Mouse (Mus musculus): ENCODE results near the gene Evc.
A peak's percentile ranks its signal among the peaks of the same experiment; 100 is the strongest.

Evc gene

DNA sequence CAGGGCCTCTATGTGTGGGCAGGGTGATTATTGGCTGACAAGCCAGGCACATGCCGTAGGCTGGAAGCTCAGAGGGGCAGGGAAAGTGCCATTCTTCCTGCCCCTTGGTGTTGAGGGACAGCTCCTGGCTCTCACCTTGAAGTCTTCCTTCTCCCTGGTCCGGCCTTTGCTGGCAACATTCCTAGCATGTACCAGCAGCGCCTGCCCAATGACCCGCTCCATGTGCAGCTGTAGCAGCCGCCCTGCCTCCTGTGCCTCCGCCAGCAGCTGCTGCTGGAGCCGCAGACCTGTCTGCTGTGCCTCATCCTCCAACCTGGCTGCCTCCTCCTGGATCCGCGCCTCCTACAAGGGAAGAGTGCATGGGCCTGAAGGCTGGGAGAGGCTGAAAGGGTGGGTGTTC lies 26.7 kb downstream of the Evc start:
- no peak for DNase-seq (ENCODE audit: low read depth, low spot score)

GRCm38 (mm10) chr5:37298370-37298769 lies 38.3 kb downstream of the Evc start:
- DNase-seq (ENCODE audit: low read depth, low spot score), result peak; percentile 48

DNA sequence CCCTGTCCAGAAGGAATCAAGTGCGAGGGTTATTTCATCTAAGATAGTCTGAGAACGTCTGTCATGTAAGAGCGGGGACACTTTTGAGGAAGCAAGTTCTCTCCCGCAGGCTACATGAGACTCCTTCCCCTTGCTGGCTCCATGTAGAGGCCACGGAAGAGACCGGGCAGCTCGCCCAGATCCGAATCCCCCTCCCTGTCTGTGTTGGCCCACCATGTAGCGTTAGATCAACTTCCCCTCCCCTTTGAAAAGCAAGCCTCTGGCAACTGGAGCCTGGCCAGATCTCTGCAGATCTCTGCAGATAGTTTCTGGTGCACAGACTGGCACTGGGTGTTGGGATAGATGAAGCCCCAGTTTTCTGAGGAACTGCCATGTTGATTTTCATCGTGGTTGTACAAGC lies 40.0 kb downstream of the Evc start:
- DNase-seq (ENCODE audit: low read depth, low spot score), result no peak

DNA sequence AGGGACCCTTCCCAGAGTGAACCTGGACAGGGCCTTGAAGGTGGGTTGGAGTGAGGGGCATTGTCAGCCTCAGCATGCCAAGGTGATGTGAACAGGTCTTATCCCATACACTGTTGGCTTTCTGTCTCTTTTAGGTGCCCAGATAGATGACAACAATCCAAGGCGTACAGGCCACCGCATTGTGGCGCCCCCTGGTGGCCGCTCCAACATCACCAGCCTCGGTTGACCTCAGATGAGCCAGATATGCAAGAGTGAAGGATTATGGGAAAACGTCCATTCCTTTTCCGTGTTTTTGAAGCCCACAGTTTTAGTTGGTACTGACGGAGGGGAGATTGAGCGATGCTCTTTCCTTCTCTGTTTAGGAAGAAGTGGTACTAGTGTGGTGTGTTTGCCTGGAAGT lies 45.7 kb downstream of the Evc start:
- peak; percentile 38 for DNase-seq (ENCODE audit: low read depth, low spot score)

GRCm38 (mm10) chr5:37289236-37289635 lies 47.5 kb downstream of the Evc start:
- DNase-seq (ENCODE audit: low read depth, low spot score), result peak; percentile 45

GRCm38 (mm10) chr5:37288374-37288773 lies 48.3 kb downstream of the Evc start:
- peak; percentile 60 for DNase-seq (ENCODE audit: low read depth, low spot score)

GRCm38 (mm10) chr5:37281021-37281420 lies 55.7 kb downstream of the Evc start:
- DNase-seq (ENCODE audit: low read depth, low spot score), result no peak

GRCm38 (mm10) chr5:37263816-37264215 lies 72.9 kb downstream of the Evc start:
- no peak for DNase-seq (ENCODE audit: low read depth, low spot score)

DNA sequence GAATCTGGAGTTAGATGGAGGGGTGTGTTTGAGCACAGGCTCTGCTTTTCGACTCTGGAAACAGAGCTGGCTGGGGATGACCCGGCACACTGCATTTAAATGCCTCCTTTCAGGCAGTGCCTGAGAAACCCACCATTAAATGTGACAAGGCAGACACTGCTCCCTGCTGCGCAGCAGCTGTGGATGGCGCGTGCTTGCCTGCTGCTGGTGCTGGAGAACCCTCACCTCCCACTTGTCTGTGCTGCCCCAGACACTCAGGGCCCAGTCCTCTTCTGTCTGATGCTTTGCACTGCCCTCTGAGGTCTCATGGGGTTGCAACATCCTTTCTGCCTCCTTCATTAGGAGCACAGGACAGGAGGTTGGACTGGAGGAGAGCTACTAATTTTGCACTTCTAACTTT lies 75.0 kb downstream of the Evc start:
- DNase-seq (ENCODE audit: low read depth, low spot score), result no peak

GRCm38 (mm10) chr5:37257243-37257642 lies 79.5 kb downstream of the Evc start:
- DNase-seq (ENCODE audit: low read depth, low spot score), result peak; percentile 32

GRCm38 (mm10) chr5:37256823-37257222 lies 79.9 kb downstream of the Evc start:
- no peak for DNase-seq (ENCODE audit: low read depth, low spot score)

GRCm38 (mm10) chr5:37254523-37254922 lies 82.2 kb downstream of the Evc start:
- DNase-seq (ENCODE audit: low read depth, low spot score), result no peak

GRCm38 (mm10) chr5:37252101-37252804 lies 84.4 kb downstream of the Evc start:
- no peak for DNase-seq (ENCODE audit: low read depth, low spot score)

- DNase-seq (ENCODE audit: low read depth, low spot score), result no peak
Measured at GRCm38 (mm10) chr5:37251596-37251995, 85.1 kb downstream of the Evc start.

GRCm38 (mm10) chr5:37248870-37249269 lies 87.8 kb downstream of the Evc start:
- no peak for DNase-seq (ENCODE audit: low read depth, low spot score)

GRCm38 (mm10) chr5:37247456-37247855 lies 89.2 kb downstream of the Evc start:
- no peak for DNase-seq (ENCODE audit: low read depth, low spot score)

DNA sequence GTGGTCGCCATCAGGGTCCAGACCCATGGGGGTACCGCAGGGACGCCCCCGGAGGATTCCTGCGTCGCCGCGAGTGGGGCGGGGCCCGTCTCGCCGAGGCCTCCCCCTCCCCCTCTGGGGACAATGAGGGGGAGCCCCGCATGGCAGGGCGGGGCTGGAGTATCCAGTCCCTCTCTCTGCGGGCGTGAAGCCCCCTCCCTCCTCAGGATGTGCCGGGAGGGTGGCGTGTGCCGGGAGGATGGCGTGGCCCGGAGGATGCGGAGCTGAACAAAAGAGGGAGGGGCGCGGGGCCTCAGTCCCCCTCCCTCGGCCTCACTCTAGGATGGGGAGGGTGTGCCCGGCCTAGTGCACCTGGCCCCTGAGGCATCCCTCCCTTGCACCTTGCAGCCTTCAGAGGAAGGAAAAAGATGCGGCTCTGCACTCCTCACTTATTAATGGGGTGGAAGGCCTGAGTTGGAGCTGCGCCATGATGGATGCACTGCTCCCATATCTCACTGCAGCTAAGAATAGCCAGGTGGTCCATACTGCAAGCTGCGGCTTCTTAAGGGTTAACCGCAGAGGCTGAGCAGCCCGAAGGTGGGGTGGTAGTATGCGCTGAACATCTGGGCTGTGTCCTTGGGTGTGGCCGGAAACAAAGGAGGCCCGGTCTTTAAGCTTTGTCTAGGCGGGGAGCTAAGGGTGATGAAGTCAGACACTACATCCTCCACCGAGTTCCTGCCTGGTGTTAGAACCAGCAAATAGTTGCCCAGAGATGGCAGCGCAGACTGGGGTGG lies 90.4 kb downstream of the Evc start:
- DNase-seq (ENCODE audit: low read depth, low spot score), result peak; percentile 48

DNA sequence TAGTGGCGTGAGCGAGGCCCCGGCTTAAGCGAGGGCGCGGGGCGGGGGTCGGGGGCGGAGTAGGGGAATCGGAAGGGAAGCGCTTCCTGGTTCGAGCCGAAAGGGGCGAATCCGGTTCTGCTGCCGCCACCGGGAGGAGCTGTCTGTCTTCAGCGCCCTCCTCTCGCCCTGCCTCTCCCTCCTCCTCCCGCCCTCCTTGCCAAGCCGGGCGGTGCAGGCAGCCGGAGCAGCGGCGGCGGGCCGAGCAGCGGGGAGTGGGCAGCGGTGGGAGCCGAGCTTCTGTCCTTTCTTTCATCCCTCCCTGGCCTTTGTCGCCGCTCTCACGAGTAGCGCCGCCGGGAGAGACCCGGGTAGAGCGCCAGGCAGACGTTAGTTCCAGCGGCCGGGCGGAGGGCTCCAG lies 91.0 kb downstream of the Evc start:
- DNase-seq (ENCODE audit: low read depth, low spot score), result peak; percentile 69

DNA sequence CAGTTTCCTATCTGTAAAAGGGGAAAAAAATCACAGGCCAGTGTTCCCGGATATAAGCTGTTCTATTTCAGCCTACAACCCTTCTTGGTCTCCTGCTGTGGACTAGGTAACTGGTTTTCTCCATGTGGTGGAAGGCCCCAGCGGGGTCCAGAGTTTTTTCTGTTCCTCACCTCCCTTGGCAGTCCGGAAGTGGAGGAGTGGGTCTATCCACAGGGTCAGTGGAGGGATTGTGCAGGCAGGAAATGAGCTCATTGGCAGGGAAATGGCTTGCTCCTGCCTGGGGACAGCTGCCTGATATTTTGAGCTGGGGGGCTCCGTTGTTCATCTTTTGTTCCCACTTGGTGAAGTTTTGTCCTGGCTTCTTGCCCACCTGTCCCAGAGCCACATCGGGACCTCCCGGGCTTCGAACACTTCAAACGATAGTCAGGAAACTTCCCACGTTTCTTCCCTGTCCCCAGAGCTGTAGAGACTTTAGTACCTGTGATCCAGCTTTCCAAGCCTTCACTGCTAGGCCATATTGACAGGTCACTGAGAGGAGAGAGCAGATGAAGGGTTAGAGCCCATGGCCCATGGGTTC lies 91.9 kb downstream of the Evc start:
- no peak for DNase-seq (ENCODE audit: low read depth, low spot score)

- peak; percentile 3 for DNase-seq (ENCODE audit: low read depth, low spot score)
Measured at GRCm38 (mm10) chr5:37244161-37244560, 92.5 kb downstream of the Evc start.

DNA sequence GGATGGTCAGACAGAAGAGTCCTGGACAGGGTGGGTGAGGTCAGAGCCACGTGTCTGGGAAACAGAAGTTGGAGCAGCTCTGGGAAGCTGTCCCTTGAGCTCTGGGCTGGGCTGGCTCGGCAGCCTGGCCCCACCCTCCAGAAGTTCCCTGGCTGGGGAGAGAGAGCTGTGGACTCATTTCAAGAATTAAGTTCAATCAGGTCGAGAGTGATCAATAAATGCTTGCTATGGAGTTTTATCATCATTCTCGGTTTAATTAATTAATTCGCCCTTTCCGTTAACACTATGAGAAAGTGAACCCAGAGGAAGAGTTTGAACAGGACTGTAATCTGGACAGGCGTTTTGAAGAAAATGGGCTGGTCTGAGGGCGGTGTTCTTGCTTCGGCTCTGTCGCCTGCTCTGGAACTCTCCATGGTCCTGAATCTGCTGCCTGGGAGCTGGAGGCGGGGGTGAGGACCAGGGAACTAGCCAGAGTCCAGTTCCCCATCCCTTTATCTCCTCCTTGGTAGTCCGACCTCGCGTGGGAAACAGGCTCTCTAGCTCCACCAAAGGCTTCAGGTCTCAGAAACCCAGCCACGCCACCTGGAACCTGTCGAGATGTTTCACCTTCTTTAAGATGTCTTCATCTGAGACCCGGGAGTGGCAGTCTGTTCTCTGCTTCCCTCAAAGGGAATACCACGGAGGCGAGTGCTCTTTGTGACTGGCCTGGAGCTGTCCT lies 93.4 kb downstream of the Evc start:
- peak; percentile 65 for DNase-seq (ENCODE audit: low read depth, low spot score)
